Mouse (Mus musculus): ENCODE data around the gene Olfr625-ps1.
"Not testable (repeated sequence)": the region's sequence is repeated elsewhere in the genome, so short reads cannot be mapped to it uniquely, and the experiment has no call there.

- not testable (repeated sequence) for TF ChIP-seq CTCF (IDR thresholded peaks at IDR 0.05; ENCODE audit: low read depth, low read length); GATA1 (IDR thresholded peaks at IDR 0.05; ENCODE audit: borderline replicate concordance, low read length); TAL1 (conservative IDR thresholded peaks at IDR 0.05; ENCODE audit: low read depth, low read length)
Measured at GRCm38 (mm10) chr7:103716398-103716797, 33.9 kb downstream of the Olfr625-ps1 start.

Data from G1E (cell line).